Mouse (Mus musculus): ENCODE results near the gene Eea1.

The Eea1 gene

GRCm38 (mm10) chr10:95949410-95949809 is 9.0 kb downstream of the Eea1 start:
- no peak for DNase-seq (ENCODE audit: low spot score)

- DNase-seq (ENCODE audit: low spot score), result no peak
These were observed 9.7 kb downstream of the Eea1 start for GRCm38 (mm10) chr10:95950194-95950593.

DNA sequence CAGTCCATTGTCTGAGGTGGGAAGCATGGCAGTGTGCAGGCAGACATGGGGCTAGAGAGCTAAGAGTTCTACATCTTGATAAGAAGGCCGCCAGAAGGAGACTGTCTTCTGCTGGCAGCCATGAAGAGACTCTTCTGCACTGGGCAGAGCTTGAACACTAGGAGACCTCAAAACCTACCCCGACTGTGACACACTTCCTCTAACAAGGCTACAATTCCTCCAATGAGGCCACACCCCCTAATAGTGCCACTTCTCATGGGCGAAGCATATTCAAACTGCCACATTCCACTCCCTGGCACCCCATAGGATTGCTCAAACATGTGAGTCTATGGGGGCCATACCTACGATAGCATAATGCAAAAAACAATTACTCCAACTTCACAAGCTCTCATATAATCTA is 10.3 kb downstream of the Eea1 start:
- DNase-seq (ENCODE audit: low spot score), result no peak

GRCm38 (mm10) chr10:95951346-95951745 is 10.9 kb downstream of the Eea1 start:
- no peak for DNase-seq (ENCODE audit: low spot score)

GRCm38 (mm10) chr10:95956629-95957028 is 16.2 kb downstream of the Eea1 start:
- no peak for DNase-seq (ENCODE audit: low spot score)

GRCm38 (mm10) chr10:95957574-95957973 is 17.1 kb downstream of the Eea1 start:
- no peak for DNase-seq (ENCODE audit: low spot score)

DNA sequence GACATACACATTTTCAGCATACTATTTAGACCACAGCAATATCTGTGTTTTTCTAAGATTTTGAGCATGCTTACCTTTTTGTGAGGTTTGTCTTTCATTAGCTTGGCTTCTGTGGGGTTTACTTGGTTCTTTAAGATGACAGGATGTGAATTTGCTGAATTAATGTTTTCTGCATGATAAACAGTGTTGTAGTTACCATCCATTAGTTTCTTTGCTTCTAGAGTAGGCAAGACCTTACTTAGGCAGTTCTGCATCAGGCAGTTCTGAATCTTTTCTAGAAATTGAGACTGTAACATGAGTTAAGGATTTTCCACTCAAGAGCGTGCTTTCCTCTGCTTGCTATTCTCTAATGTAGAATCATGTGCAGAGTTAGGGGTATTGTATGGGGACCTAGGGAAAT is 24.2 kb downstream of the Eea1 start:
- DNase-seq (ENCODE audit: low spot score), result no peak

- DNase-seq (ENCODE audit: low spot score), result no peak
These were observed 29.2 kb downstream of the Eea1 start for GRCm38 (mm10) chr10:95969694-95970093.

DNA sequence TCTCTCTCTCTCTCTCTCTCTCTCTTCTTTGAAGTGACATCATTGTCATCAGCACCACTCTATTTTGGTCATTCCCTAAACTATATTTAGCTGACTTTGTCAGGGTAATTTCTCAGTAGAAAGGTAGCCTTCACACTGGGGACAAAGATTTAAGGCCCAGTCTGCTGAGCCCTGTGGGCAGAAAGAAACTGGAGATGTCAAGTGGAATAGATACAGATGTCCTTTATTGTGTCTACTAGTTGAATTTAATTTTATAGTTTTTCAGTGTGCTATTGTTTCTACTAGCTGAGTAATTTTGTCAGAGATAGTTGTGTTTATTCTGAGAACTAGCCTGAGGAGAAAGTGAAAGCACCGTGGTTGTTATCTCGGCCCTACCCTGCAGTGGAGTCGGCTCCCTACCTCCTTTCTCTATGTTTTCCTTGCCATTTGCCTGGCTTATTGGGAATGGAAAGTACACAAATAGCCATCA is 30.3 kb downstream of the Eea1 start:
- no peak for DNase-seq (ENCODE audit: low spot score)

GRCm38 (mm10) chr10:95971341-95971740 is 30.9 kb downstream of the Eea1 start:
- DNase-seq (ENCODE audit: low spot score), result no peak

DNA sequence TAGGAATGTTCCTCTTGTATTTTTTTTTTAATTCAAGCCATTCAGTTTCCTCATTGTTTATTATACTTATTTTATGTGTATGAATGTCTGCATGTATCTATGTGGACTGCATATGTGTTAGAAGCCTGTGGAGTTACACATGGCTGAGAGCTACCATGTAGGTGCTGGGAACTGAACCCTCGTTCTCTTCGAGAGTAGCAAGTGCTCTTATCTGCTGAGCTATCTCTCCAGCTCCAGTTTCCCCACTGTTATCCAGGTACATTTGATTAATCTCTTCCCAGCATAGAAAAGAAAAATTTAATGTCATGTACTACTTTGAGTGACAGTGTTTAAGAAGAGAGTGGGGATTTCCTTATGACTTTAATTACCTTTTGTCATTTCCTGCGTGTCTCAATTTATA is 31.5 kb downstream of the Eea1 start:
- DNase-seq (ENCODE audit: low spot score), result no peak

DNA sequence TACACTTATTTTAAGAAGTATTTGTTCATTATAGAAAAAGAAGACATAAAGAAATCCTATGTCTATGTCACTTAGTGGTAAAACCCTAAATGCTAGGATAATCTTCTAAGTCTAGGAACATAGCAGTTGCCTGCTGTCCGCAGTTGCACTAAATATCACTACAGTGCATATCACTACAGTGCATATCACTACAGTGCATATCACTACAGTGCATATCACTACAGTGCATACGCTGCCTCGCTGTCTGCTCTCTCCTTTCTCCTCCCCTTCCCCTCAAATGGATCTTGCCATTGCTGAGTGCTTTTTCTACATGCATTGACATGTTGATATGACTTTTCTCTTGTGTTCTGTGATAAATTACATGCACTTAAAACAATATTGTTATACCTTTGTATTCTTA is 34.0 kb downstream of the Eea1 start:
- DNase-seq (ENCODE audit: low spot score), result no peak

- no peak for DNase-seq (ENCODE audit: low spot score)
These were observed 36.3 kb downstream of the Eea1 start for GRCm38 (mm10) chr10:95976798-95977197.

GRCm38 (mm10) chr10:95989731-95990130 is 49.3 kb downstream of the Eea1 start:
- no peak for DNase-seq (ENCODE audit: low spot score)

DNA sequence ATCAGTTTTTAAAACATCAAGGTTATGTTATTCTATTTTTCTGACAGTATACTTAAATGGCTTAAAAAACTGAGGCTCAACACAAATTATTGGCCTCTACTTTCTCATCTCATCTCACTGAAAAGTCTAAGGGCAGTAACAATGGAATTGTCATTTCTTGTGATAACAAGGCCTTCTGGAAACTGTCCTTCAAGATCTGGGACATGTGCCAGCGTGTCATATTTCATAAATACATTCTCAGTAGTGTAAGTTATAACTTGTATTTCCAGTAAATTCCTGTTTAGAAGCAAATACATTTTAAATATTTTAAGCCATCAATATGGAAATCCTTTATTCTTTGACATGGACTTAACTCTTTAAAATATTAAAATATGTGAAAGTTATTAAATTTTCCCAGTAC is 50.7 kb downstream of the Eea1 start:
- DNase-seq (ENCODE audit: low spot score), result no peak

DNA sequence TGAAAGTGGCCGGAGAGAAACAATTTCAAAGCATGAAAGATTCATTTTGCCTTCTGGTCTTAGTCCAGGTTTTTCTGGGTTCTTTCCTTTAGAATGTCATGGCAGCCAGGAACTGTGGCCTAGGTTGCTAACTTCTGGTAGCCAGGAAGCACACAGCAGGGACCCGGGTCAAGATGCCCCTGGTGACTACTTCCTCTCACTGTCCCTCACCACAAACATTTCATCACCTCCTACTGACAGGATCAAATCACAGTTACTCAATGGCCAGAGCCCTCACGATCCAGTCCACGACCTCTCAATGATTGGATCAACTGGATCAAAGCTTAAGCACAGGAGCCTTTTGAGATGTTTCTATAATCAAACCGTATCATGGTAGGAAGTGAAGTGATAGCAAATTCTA is 60.5 kb downstream of the Eea1 start:
- DNase-seq (ENCODE audit: low spot score), result peak; percentile 10

DNA sequence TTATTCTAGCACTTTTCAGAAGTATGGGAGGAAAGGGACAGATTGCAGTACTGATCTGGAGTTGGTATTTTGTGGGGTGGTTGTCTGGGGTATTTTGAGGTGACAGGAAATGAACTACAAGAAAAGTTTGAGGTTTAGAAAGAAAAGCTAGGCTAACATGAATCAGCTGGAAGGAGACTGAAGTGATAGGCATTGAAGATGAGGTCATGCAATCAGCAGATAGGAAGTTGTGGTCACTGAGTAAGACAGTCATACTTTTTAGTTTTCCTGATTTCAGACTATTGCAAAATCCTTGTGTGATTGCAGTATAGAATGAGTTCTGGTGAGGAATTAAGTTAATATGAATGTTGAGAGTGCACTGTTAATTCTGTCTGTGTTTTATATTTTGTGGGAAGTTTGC is 75.3 kb downstream of the Eea1 start:
- peak; percentile 10 for DNase-seq (ENCODE audit: low spot score)

DNA sequence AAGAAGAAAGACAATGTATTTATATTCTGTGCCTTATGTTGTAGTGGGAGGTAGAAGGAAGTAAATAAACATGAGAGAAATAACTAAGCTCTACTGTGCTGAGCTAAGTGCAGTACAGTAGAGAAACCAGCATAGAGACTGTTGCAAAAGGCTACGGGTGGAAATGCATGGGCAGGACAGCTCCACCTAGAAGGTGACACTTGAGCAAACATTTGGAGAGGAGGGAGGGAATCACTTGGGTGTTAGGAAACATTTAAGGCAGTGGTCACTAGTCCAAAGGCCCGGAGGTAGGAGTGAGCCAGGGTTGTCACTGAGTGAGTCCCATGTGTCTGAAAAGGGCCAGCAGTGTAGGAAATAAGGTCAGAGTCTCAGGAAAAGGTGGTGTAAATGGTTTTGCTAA is 77.0 kb downstream of the Eea1 start:
- no peak for DNase-seq (ENCODE audit: low spot score)

DNA sequence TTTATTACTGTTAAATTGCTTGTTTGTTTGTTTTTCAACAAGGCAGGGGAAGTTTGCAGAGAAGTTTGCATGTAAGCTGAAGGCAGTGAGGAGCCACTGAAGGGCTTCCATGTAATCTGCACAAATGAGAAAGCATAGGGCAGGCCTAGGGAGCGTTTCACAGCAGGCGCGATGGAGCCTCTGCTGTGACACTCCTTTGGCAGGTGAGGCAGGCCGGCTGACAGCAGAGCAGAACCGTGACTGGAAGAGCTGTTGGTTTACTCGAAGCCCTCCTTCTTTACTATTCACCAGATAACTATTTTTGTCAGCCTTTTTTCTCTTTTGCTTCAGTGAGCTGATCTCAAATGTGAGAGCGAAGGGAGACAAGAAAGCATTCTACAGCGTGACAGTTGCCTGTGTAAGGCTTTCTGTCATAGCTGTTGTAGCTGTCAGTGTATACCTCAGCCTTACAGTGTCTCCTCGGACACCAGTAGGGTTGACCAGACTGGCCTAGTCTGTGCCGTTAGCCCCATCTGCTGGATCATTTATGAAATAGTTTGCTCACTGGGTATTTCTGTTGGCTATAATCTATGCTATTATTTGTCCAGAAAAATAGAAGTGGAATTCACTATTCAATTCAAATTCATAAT is 93.0 kb downstream of the Eea1 start:
- DNase-seq (ENCODE audit: low spot score), result peak; percentile 51

DNA sequence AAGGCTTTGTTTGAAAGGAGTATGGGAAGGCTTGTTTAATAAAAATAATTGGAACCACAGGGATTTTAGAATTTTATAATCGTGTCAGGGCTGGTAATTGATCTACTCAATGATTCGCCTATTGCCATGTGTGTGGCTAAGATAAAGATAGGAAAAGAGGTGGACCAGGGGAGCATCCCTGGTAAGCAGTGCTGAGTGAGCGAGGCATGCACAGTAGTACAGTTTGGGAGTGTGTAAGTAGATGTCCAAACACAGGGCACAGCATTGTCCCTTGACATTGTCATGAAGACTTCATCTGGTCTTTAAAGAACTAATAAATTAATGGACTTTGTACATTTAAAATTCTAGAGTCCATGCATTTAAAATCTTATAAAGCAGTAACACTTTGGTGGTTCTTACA is 93.7 kb downstream of the Eea1 start:
- no peak for DNase-seq (ENCODE audit: low spot score)

DNA sequence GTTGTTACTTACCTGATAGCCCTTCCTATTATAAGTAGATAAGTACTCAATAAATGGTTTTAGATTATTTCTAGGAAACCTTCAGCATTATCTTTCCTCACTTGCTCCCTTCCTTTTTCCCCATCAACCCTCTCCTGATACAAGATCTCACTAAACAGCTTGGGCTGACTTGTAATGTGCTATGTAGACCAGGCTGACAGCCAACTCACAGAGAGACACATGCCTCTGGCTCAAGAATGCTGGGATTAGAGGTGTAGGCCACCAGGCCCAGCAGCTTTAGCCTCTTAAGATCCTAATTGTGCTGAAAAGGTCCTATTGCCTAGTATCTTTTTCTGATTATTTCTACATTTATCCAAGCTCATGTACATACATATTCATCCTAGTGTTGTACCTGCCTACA is 95.5 kb downstream of the Eea1 start:
- DNase-seq (ENCODE audit: low spot score), result no peak

- DNase-seq (ENCODE audit: low spot score), result no peak
These were observed 103.8 kb downstream of the Eea1 start for GRCm38 (mm10) chr10:96044216-96044615.

DNA sequence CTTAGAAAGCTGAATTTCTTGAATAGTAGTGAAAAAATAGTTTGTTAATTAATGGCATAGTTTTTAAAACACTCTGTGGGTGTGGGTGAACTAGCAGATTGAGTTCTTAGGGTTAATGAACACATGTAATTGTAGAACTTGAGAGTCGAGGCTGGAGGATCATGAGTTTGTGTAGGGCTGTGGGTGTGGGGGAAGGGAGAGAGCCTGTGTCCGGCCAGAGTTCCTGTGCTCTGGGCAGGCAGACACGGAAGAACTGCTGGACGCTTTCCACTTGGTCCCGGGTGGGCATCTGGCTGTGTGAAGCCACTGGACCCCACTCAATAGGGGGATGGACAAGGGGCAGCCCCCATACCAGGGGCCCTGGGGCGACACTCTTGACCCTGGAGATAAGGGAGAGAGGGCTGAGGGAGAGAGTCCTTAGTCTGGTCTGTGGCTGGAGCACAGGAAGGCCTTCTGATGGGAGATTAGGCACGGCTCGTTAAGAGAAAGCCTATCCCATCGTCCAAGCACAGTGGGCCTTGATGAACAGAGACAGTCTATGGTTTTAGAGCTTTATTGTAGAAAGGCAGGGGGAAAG is 107.6 kb downstream of the Eea1 start:
- DNase-seq (ENCODE audit: low spot score), result no peak

DNA sequence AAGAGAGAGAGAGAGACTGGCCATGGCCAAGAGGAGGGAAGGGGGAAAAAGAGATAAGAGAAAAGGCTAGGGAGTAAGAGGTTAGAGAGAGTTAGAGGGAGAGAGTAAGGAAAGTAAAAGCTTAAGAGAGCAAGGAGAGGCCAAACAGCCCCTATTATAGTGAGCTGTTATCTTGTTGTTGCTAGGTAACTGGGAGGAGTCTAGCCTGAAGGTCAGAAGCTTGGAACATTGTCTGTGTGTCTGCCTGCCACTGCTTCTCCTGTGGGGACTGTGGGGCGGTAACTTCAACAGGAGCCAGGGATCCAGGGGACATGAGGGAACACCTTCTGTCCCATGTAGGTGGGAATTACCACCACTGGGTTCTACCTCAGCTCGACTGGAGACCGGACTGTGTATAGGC is 108.1 kb downstream of the Eea1 start:
- no peak for DNase-seq (ENCODE audit: low spot score)

Data from lung, postnatal 25 days (tissue).